Mouse (Mus musculus) limb, embryonic 10.5 days (tissue): ENCODE data around the gene Mylpf. TPM values are rescaled to one million over a fixed set of nuclear protein-coding genes. Genes with fewer than 3 reads are reported as not detected.

Experiments used
- DNase-seq: peaks from one replicate; pipeline ENCODE4 v3.0.0-alpha.2; 2017; ENCODE audit warnings: low spot score
- H3K27ac ChIP-seq: fragments of 300-500 bp; sonication (generic); 2 replicates; pipeline ENCODE4 v1.5.1; 2016; ENCODE audit warnings: mild to moderate bottlenecking
- H3K27me3 ChIP-seq: fragments of 300-500 bp; sonication (generic); 2 replicates; pipeline ENCODE4 v1.6.1; 2016; ENCODE audit warnings: low read depth, mild to moderate bottlenecking; ENCODE audit not compliant: poor library complexity, severe bottlenecking
- H3K36me3 ChIP-seq: fragments of 300-500 bp; sonication (generic); 2 replicates; pipeline ENCODE4 v1.6.1; 2016; ENCODE audit warnings: mild to moderate bottlenecking, moderate library complexity
- H3K4me1 ChIP-seq: fragments of 300-500 bp; sonication (generic); 2 replicates; pipeline ENCODE4 v1.6.1; 2016
- H3K4me3 ChIP-seq: fragments of 300-500 bp; sonication (generic); 2 replicates; pipeline ENCODE4 v1.5.1; 2016; ENCODE audit warnings: mild to moderate bottlenecking, moderate library complexity
- H3K9me3 ChIP-seq: fragments of 300-500 bp; sonication (generic); replicated peaks from 2 replicates; pipeline ENCODE4 v1.6.1; 2016; ENCODE audit warnings: mild to moderate bottlenecking
- WGBS: fragments of 180-500 bp; shearing (Covaris S2); methylation state at CpG from one replicate; pipeline ENCODE4 v1.1.7; 2016; 5-methylcytosine and 5-hydroxymethylcytosine counted together
- polyA plus RNA-seq: library from polyadenylated mRNA; unstranded; fragments of >200 nt; fragmentation: Nextera tagmentation; extraction: Ambion mirVana; gene quantifications from 2 replicates; pipeline ENCODE4 v1.2.1, GENCODE M21; 2016

The Mylpf gene
- polyA plus RNA-seq, 1 experiment from 2014 or later, result 13.1 TPM

GRCm38 (mm10) chr7:127223515-127224478, 15.1 kb downstream of the Mylpf start:
- Histone ChIP-seq H3K27ac (no peak overlapping the region), H3K4me1 (no peaks in the 10 kb centered on the region), H3K27me3 (no peaks in the 10 kb centered on the region), H3K36me3 (peaks cover 26% of the 10 kb centered on the region), H3K9me3 (no peaks in the 10 kb centered on the region), H3K4me3 (no peak overlapping the region)
- no peak for DNase-seq
- 78% methylated on average over 6 of the region's 6 CpGs for WGBS

GRCm38 (mm10) chr7:127224616-127225015, 15.9 kb downstream of the Mylpf start:
- H3K27me3 ChIP-seq, result no peaks in the 10 kb centered on the region
- no peak for DNase-seq
- H3K27ac ChIP-seq, result no peak overlapping the region
- no peaks in the 10 kb centered on the region for H3K4me1 ChIP-seq
- no peaks in the 10 kb centered on the region for H3K9me3 ChIP-seq
- WGBS, result 92% methylated on average over 6 of the region's 6 CpGs
- peaks cover 34% of the 10 kb centered on the region for H3K36me3 ChIP-seq
- no peak overlapping the region for H3K4me3 ChIP-seq

DNA sequence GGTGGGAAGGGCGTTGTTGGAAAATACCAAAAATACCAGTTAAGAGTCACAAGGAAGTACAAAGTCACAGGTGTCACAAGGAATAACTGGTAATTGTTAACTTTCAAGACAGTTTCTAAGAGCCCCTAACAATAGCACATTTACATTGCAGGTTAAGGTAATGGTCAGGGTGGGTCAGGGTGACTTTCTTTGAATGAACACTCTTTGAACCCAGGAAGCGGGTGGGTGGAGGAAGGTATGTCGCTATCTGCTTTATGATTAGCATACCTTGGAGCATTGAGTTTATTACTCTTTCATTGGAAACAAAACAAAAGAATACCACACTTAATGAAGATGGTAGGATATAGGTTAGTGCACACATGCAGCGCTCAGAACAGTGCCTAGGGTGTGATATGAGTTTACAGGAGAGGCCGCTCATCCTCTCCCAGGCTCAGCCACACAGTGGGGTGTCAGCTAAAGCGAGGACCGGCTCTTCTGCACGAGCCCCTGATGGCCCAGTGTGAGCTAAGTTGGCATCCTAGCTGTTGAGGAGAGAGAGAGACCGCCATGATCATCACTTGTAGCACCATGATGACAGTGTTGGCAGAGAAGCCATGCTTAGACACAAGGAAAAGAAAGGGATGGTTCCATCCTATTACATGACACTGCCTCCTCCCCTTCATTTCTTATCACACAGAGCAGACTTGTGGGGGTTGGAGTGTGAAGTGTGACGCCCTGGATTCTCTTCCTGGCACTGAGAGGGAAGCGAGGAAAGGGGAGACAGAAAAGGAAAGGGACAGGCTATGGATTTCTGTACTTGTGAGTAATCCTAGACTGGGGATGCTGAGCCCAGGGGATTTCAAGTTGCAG, 16.7 kb downstream of the Mylpf start:
- Histone ChIP-seq H3K27me3 (no peaks in the 10 kb centered on the region), H3K36me3 (peaks cover 41% of the 10 kb centered on the region), H3K4me1 (peaks cover 5% of the 10 kb centered on the region; the same call in 1 of the 2 replicates), H3K27ac (no peak overlapping the region), H3K9me3 (no peaks in the 10 kb centered on the region), H3K4me3 (no peak overlapping the region)
- DNase-seq, result no peak
- WGBS, result 83% methylated on average over 11 of the region's 11 CpGs

- peaks cover 22% of the 10 kb centered on the region for H3K4me1 ChIP-seq
- peak; percentile 59 for DNase-seq
- no peaks in the 10 kb centered on the region for H3K9me3 ChIP-seq
- H3K27me3 ChIP-seq, result no peaks in the 10 kb centered on the region
- peaks cover 37% of the 10 kb centered on the region for H3K36me3 ChIP-seq
- no peak overlapping the region for H3K4me3 ChIP-seq
- H3K27ac ChIP-seq, result no peak overlapping the region
- WGBS, result 65% methylated on average over 4 of the region's 4 CpGs
Measured at GRCm38 (mm10) chr7:127228615-127229303, 20.1 kb downstream of the Mylpf start.

- H3K4me3 ChIP-seq, result peak overlapping the region; percentile 97
- H3K27me3 ChIP-seq, result no peaks in the 10 kb centered on the region
- peaks cover 54% of the 10 kb centered on the region for H3K36me3 ChIP-seq
- 91% methylated on average over 3 of the region's 3 CpGs for WGBS
- H3K27ac ChIP-seq, result peak overlapping the region; percentile 100
- peaks cover 3% of the 10 kb centered on the region; the same call in 1 of the 2 replicates for H3K9me3 ChIP-seq
- DNase-seq, result no peak
- H3K4me1 ChIP-seq, result peaks cover 29% of the 10 kb centered on the region
Measured at GRCm38 (mm10) chr7:127231376-127231775, 22.7 kb downstream of the Mylpf start.

- Histone ChIP-seq H3K4me1 (peaks cover 29% of the 10 kb centered on the region), H3K4me3 (peak overlapping the region; percentile 97), H3K36me3 (peaks cover 60% of the 10 kb centered on the region), H3K27ac (peak overlapping the region; percentile 100), H3K9me3 (peaks cover 6% of the 10 kb centered on the region; the same call in 1 of the 2 replicates), H3K27me3 (no peaks in the 10 kb centered on the region)
- WGBS, result 20% methylated on average over 20 of the region's 20 CpGs
- no peak for DNase-seq
Measured at GRCm38 (mm10) chr7:127231826-127232621, 23.3 kb downstream of the Mylpf start.

- under 1% methylated on average over 62 of the region's 64 CpGs for WGBS
- Histone ChIP-seq H3K4me3 (peak within 1 kb of the TSS; percentile 97), H3K4me1 (peaks cover 29% of the 10 kb centered on the region), H3K27me3 (no peaks in the 10 kb centered on the region), H3K36me3 (peaks cover 68% of the 10 kb centered on the region), H3K9me3 (peaks cover 6% of the 10 kb centered on the region; the same call in 1 of the 2 replicates), H3K27ac (peak within 1 kb of the TSS; percentile 100)
- DNase-seq, result peak; percentile 95
Measured at GRCm38 (mm10) chr7:127232622-127233367, 24.1 kb downstream of the Mylpf start, which contains the start of the genes Zfp553 and Sept1. TSS of gene Zfp553 (plus strand) at chr7:127233061. TSS of gene Sept1 (minus strand) at chr7:127233130.

DNA sequence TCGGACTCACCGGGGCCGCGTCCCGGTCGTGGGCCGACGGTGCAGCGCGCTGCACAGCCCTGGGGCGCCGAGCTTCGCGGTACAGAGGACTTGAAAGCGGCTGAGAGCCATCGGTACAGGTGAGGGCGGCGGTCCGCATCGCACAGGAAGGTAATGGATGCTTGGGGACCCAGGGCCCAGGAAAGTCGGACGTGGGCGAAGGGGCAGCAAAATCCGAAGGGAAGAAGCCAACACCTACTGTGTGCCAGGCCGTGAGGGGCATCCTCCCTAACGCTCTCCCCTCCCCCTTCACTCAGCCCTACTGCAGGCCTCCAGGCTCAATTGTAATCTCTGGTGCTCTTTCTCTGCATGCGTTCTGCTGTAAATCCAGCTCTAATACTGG, 24.7 kb downstream of the Mylpf start:
- peaks cover 29% of the 10 kb centered on the region for H3K4me1 ChIP-seq
- H3K36me3 ChIP-seq, result peaks cover 74% of the 10 kb centered on the region
- 0% methylated on average over 27 of the region's 27 CpGs for WGBS
- H3K27me3 ChIP-seq, result no peaks in the 10 kb centered on the region
- peaks cover 6% of the 10 kb centered on the region; the same call in 1 of the 2 replicates for H3K9me3 ChIP-seq
- peak overlapping the region; percentile 97 for H3K4me3 ChIP-seq
- no peak for DNase-seq
- peak overlapping the region; percentile 100 for H3K27ac ChIP-seq

GRCm38 (mm10) chr7:127233765-127234164, 25.1 kb downstream of the Mylpf start:
- WGBS, result 10% methylated on average over 9 of the region's 9 CpGs
- H3K4me1 ChIP-seq, result peaks cover 29% of the 10 kb centered on the region
- H3K36me3 ChIP-seq, result peaks cover 75% of the 10 kb centered on the region
- H3K27ac ChIP-seq, result peak overlapping the region; percentile 100
- H3K27me3 ChIP-seq, result no peaks in the 10 kb centered on the region
- DNase-seq, result no peak
- H3K4me3 ChIP-seq, result peak overlapping the region; percentile 97
- peaks cover 6% of the 10 kb centered on the region; the same call in 1 of the 2 replicates for H3K9me3 ChIP-seq

- H3K9me3 ChIP-seq, result peaks cover 6% of the 10 kb centered on the region; the same call in 1 of the 2 replicates
- DNase-seq, result no peak
- H3K4me3 ChIP-seq, result peak overlapping the region; percentile 97
- H3K27me3 ChIP-seq, result no peaks in the 10 kb centered on the region
- no peak overlapping the region for H3K27ac ChIP-seq
- 93% methylated on average over 2 of the region's 2 CpGs for WGBS
- H3K36me3 ChIP-seq, result peaks cover 75% of the 10 kb centered on the region
- H3K4me1 ChIP-seq, result peaks cover 29% of the 10 kb centered on the region
Measured at GRCm38 (mm10) chr7:127234777-127235176, 26.1 kb downstream of the Mylpf start.

DNA sequence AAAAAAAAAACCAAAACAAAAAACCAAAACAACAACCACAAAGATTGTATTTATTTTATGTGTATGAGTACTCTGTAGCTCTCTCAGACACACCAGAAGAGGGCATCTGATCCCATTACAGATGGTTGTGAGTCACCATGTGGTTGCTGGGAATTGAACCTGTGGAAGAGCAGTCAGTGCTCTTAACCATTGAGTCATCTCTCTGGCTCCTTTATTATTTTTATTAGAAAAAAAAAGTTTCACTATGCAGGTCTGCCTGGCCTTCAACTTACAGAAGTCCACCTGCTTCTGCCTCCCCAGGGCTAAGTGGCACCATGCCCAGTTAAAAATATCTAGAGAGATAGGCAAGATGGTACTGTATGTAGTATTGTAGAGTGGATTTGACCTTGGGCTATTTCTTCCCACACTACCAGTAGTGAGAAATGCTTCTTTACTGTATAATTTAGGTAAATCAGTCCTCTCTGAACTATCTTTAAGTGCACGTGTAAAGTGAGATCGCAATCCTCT, 34.7 kb downstream of the Mylpf start:
- Histone ChIP-seq H3K27ac (peak overlapping the region; percentile 95), H3K36me3 (peaks cover 44% of the 10 kb centered on the region), H3K4me3 (peak overlapping the region; percentile 85), H3K4me1 (peaks cover 30% of the 10 kb centered on the region), H3K9me3 (no peaks in the 10 kb centered on the region), H3K27me3 (no peaks in the 10 kb centered on the region)
- DNase-seq, result no peak
- WGBS, result 39% methylated on average over 2 of the region's 2 CpGs
